Mouse (Mus musculus): ENCODE measurements around the gene Thap7. TPM values are rescaled to one million over a fixed set of nuclear protein-coding genes. Genes with fewer than 3 reads are reported as not detected.
"Not testable (repeated sequence)": the region's sequence is repeated elsewhere in the genome, so short reads cannot be mapped to it uniquely, and the experiment has no call there.

The Thap7 gene
- total RNA-seq, 2 experiments from 2014 or later, result 15.8 to 16.0 TPM

GRCm38 (mm10) chr16:17557947-17558480 is 27.1 kb upstream of the Thap7 start:
- intact Hi-C loops (cut with DNase I), result loop anchor here (2.0 kb wide), 1 partner anchor 61 kb away; the partner anchor contains the start of gene Smpd4
- Histone ChIP-seq H3K27ac (no peak overlapping the region; the same call in 1 of the 2 replicates), H3K4me3 (no peak overlapping the region)
- peak; percentile 72 for DNase-seq
- peak; percentile 99 for TF ChIP-seq CTCF (IDR thresholded peaks at IDR 0.05)

GRCm38 (mm10) chr16:17556907-17557306 is 26.0 kb upstream of the Thap7 start:
- intact Hi-C loops (cut with DNase I), result no loop called here
- H3K4me3 ChIP-seq, result no peak overlapping the region
- H3K27ac ChIP-seq, result no peak overlapping the region
- DNase-seq, result no peak
- no peak for TF ChIP-seq CTCF (IDR thresholded peaks at IDR 0.05)

GRCm38 (mm10) chr16:17556180-17556579 is 25.2 kb upstream of the Thap7 start:
- no peak for DNase-seq
- H3K27ac ChIP-seq, result no peak overlapping the region
- intact Hi-C loops (cut with DNase I), result no loop called here
- no peak overlapping the region for H3K4me3 ChIP-seq
- TF ChIP-seq CTCF (IDR thresholded peaks at IDR 0.05), result no peak

GRCm38 (mm10) chr16:17554702-17555101 is 23.8 kb upstream of the Thap7 start:
- H3K4me3 ChIP-seq; H3K27ac ChIP-seq; DNase-seq; intact Hi-C loops (cut with DNase I): not testable (repeated sequence)

GRCm38 (mm10) chr16:17553910-17554685 is 23.2 kb upstream of the Thap7 start:
- Histone ChIP-seq H3K27ac (no peak overlapping the region), H3K4me3 (peak overlapping the region; percentile 29)
- peak; percentile 41 for DNase-seq
- intact Hi-C loops (cut with DNase I), result no loop called here
- TF ChIP-seq CTCF (IDR thresholded peaks at IDR 0.05), result no peak

- intact Hi-C loops (cut with DNase I), result no loop called here
- H3K27ac ChIP-seq, result no peak overlapping the region
- DNase-seq, result no peak
Measured at GRCm38 (mm10) chr16:17552837-17553236, 21.9 kb upstream of the Thap7 start.

GRCm38 (mm10) chr16:17542632-17543031 is 11.7 kb upstream of the Thap7 start:
- no peak for TF ChIP-seq CTCF (IDR thresholded peaks at IDR 0.05)
- Histone ChIP-seq H3K4me3 (no peak overlapping the region), H3K27ac (no peak overlapping the region)
- intact Hi-C loops (cut with DNase I), result no loop called here
- DNase-seq, result no peak

More at GRCm38 (mm10) chr16:17552837-17553236, 21.9 kb upstream of the Thap7 start:
- H3K4me3 ChIP-seq, result no peak overlapping the region
- no peak for TF ChIP-seq CTCF (IDR thresholded peaks at IDR 0.05)

- H3K27ac ChIP-seq, result no peak overlapping the region
- intact Hi-C loops (cut with DNase I), result no loop called here
- no peak for DNase-seq
- no peak overlapping the region for H3K4me3 ChIP-seq
- TF ChIP-seq CTCF (IDR thresholded peaks at IDR 0.05), result peak; percentile 34; the same call in 1 of the 2 replicates
Measured at GRCm38 (mm10) chr16:17536584-17536983, 5.6 kb upstream of the Thap7 start.

GRCm38 (mm10) chr16:17532676-17533329 is 1.9 kb upstream of the Thap7 start:
- no peak for TF ChIP-seq CTCF (IDR thresholded peaks at IDR 0.05)
- H3K27ac ChIP-seq, result no peak overlapping the region
- intact Hi-C loops (cut with DNase I), result loop anchor here (5.0 kb wide), 2 partner anchors 61 to 126 kb away; partner anchors contain the start of genes Pi4ka and Snap29
- H3K4me3 ChIP-seq, result no peak overlapping the region
- no peak for DNase-seq

- Histone ChIP-seq H3K4me3 (no peak overlapping the region), H3K27ac (no peak overlapping the region)
- DNase-seq, result no peak
- peak; percentile 32; the same call in 1 of the 2 replicates for TF ChIP-seq CTCF (IDR thresholded peaks at IDR 0.05)
- intact Hi-C loops (cut with DNase I), result loop anchor here (5.0 kb wide), 2 partner anchors 60 to 125 kb away; partner anchors contain the start of genes Pi4ka and Snap29
Measured at GRCm38 (mm10) chr16:17532271-17532670, 1.3 kb upstream of the Thap7 start.

- TF ChIP-seq CTCF (IDR thresholded peaks at IDR 0.05), result no peak
- intact Hi-C loops (cut with DNase I), result loop anchor here (2.0 to 5.0 kb wide), 3 partner anchors 21 to 123 kb away; partner anchors contain the start of genes Lztr1, Pi4ka and Snap29
- Histone ChIP-seq H3K27ac (peak overlapping the region; percentile 99), H3K4me3 (peak overlapping the region; percentile 94)
- no peak for DNase-seq
Measured at GRCm38 (mm10) chr16:17529981-17530586, 852 bp downstream of the Thap7 start.

GRCm38 (mm10) chr16:17528276-17528675 is 2.7 kb downstream of the Thap7 start:
- intact Hi-C loops (cut with DNase I), result no loop called here
- DNase-seq, result no peak
- TF ChIP-seq CTCF (IDR thresholded peaks at IDR 0.05), result no peak
- Histone ChIP-seq H3K4me3 (no peak overlapping the region), H3K27ac (no peak overlapping the region)

Data from gastrocnemius, adult 2 months (tissue).